Mouse (Mus musculus) midbrain, postnatal 0 days (tissue): ENCODE measurements around the gene Mipol1. TPM values are rescaled to one million over a fixed set of nuclear protein-coding genes. Genes with fewer than 3 reads are reported as not detected.

ENCODE experiments used
- ATAC-seq: fragments of 200-750 bp; cut with Nextera tagmentation; 2 replicates; pipeline ENCODE4 v1.8.0; 2017; ENCODE audit warnings: moderate number of reproducible peaks, mild to moderate bottlenecking, moderate TSS enrichment, moderate library complexity; ENCODE audit not compliant: low FRiP score
- DNase-seq: peaks from one replicate; pipeline ENCODE4 v3.0.0-alpha.2; 2015; ENCODE audit warnings: low spot score
- H3K27ac ChIP-seq: fragments of 300-500 bp; sonication (generic); 2 replicates; pipeline ENCODE4 v1.5.1; 2014; ENCODE audit warnings: low read depth, mild to moderate bottlenecking, low read length, mixed read lengths
- H3K27me3 ChIP-seq: fragments of 300-500 bp; sonication (generic); 2 replicates; pipeline ENCODE4 v1.6.1; 2014; ENCODE audit warnings: low read length, control low read depth, mixed read lengths; ENCODE audit not compliant: insufficient read depth
- H3K36me3 ChIP-seq: fragments of 300-500 bp; sonication (generic); 2 replicates; pipeline ENCODE4 v1.6.1; 2014; ENCODE audit warnings: low read length, control low read depth, mixed read lengths; ENCODE audit not compliant: insufficient read depth
- H3K4me1 ChIP-seq: fragments of 300-500 bp; sonication (generic); 2 replicates; pipeline ENCODE4 v1.6.1; 2014; ENCODE audit warnings: mild to moderate bottlenecking, control low read depth, antibody characterized with exemption, low read length, mixed read lengths; ENCODE audit not compliant: insufficient read depth
- H3K4me2 ChIP-seq: fragments of 300-500 bp; sonication (generic); 2 replicates; pipeline ENCODE4 v1.6.1; 2014; ENCODE audit warnings: low read depth, mild to moderate bottlenecking, low read length, mixed read lengths; ENCODE audit not compliant: poor library complexity, severe bottlenecking
- H3K4me3 ChIP-seq: fragments of 300-500 bp; sonication (generic); 2 replicates; pipeline ENCODE4 v1.5.1; 2014; ENCODE audit warnings: low read depth, mild to moderate bottlenecking, low read length, moderate library complexity
- H3K9ac ChIP-seq: fragments of 300-500 bp; sonication (generic); replicated peaks from 2 replicates; pipeline ENCODE4 v1.6.1; 2014; ENCODE audit warnings: mild to moderate bottlenecking, low read length, moderate library complexity, mixed read lengths; ENCODE audit not compliant: poor library complexity, severe bottlenecking
- H3K9me3 ChIP-seq: fragments of 300-500 bp; sonication (generic); 2 replicates; pipeline ENCODE4 v1.6.1; 2016; ENCODE audit warnings: low read length, control low read depth
- CTCF ChIP-seq: IDR thresholded peaks from 2 replicates; pipeline ENCODE4 v1.5.1; 2016; ENCODE audit warnings: antibody characterized with exemption, mild to moderate bottlenecking
- WGBS: fragments of 180-500 bp; shearing (Covaris S2); extraction: QIAGEN DNeasy Blood & Tissue Kit; methylation state at CpG from one replicate; pipeline ENCODE4 v1.1.7; 2014; 5-methylcytosine and 5-hydroxymethylcytosine counted together
- polyA plus RNA-seq: library from polyadenylated mRNA; unstranded; fragments of >200 nt; fragmentation: Nextera tagmentation; extraction: Ambion mirVana; gene quantifications from 2 replicates; pipeline ENCODE4 v1.2.1, GENCODE M21; 2015
- total RNA-seq: library from RNA; depleted of rRNA; stranded (reverse); fragments of >200 nt; gene quantifications from 2 replicates; pipeline ENCODE4 v1.2.3, GENCODE M21; 2014

Gene Mipol1
- total and polyA plus RNA-seq, 2 experiments from 2014 or later = 1.9 to 4.1 TPM

- H3K36me3 ChIP-seq = no peaks in the 10 kb centered on the region
- peak; percentile 6 for DNase-seq
- no peak for ATAC-seq
- H3K4me2 ChIP-seq = no peak overlapping the region
- no peak for TF ChIP-seq CTCF
- H3K9me3 ChIP-seq = no peaks in the 10 kb centered on the region
- H3K4me3 ChIP-seq = no peak overlapping the region
- WGBS = 18% methylated on average over 4 of the region's 4 CpGs
- H3K27me3 ChIP-seq = no peaks in the 10 kb centered on the region
- H3K4me1 ChIP-seq = no peaks in the 10 kb centered on the region
- no peak overlapping the region for H3K27ac ChIP-seq
- no peak overlapping the region for H3K9ac ChIP-seq
Measured at GRCm38 (mm10) chr12:57399547-57399946, 169.3 kb downstream of the Mipol1 start.

GRCm38 (mm10) chr12:57400186-57400585, 170.0 kb downstream of the Mipol1 start:
- no peak overlapping the region for H3K4me3 ChIP-seq
- H3K9me3 ChIP-seq = no peaks in the 10 kb centered on the region
- no peak for TF ChIP-seq CTCF
- no peak overlapping the region for H3K4me2 ChIP-seq
- ATAC-seq = no peak
- no peaks in the 10 kb centered on the region for H3K36me3 ChIP-seq
- H3K27me3 ChIP-seq = no peaks in the 10 kb centered on the region
- no peak overlapping the region for H3K9ac ChIP-seq
- no peak overlapping the region for H3K27ac ChIP-seq
- no peak for DNase-seq
- 19% methylated on average over 4 of the region's 4 CpGs for WGBS
- no peaks in the 10 kb centered on the region for H3K4me1 ChIP-seq

- TF ChIP-seq CTCF = no peak
- no peaks in the 10 kb centered on the region for H3K27me3 ChIP-seq
- no peak overlapping the region for H3K27ac ChIP-seq
- DNase-seq = peak; percentile 17
- H3K4me1 ChIP-seq = no peaks in the 10 kb centered on the region
- ATAC-seq = no peak
- WGBS = 29% methylated on average over 7 of the region's 7 CpGs
- H3K4me3 ChIP-seq = no peak overlapping the region
- no peak overlapping the region for H3K4me2 ChIP-seq
- H3K9me3 ChIP-seq = no peaks in the 10 kb centered on the region
- no peaks in the 10 kb centered on the region for H3K36me3 ChIP-seq
- no peak overlapping the region for H3K9ac ChIP-seq
Measured at GRCm38 (mm10) chr12:57401126-57401525, 170.9 kb downstream of the Mipol1 start.

- no peak overlapping the region for H3K27ac ChIP-seq
- no peak for ATAC-seq
- no peak overlapping the region for H3K4me3 ChIP-seq
- no peaks in the 10 kb centered on the region for H3K4me1 ChIP-seq
- no peaks in the 10 kb centered on the region for H3K9me3 ChIP-seq
- DNase-seq = no peak
- no peaks in the 10 kb centered on the region for H3K27me3 ChIP-seq
- no peak for TF ChIP-seq CTCF
- no peak overlapping the region for H3K4me2 ChIP-seq
- 77% methylated on average over 6 of the region's 6 CpGs for WGBS
- H3K36me3 ChIP-seq = no peaks in the 10 kb centered on the region
- no peak overlapping the region for H3K9ac ChIP-seq
Measured at GRCm38 (mm10) chr12:57402360-57402759, 172.1 kb downstream of the Mipol1 start.

- no peak for ATAC-seq
- Histone ChIP-seq H3K4me1 (no peaks in the 10 kb centered on the region), H3K4me2 (no peak overlapping the region), H3K27ac (no peak overlapping the region), H3K9me3 (no peaks in the 10 kb centered on the region), H3K27me3 (no peaks in the 10 kb centered on the region), H3K9ac (no peak overlapping the region), H3K36me3 (no peaks in the 10 kb centered on the region), H3K4me3 (no peak overlapping the region)
- no peak for TF ChIP-seq CTCF
- DNase-seq = no peak
Measured at GRCm38 (mm10) chr12:57409976-57410375, 179.7 kb downstream of the Mipol1 start.

- no peak for TF ChIP-seq CTCF
- WGBS = 87% methylated on average over 3 of the region's 3 CpGs
- no peaks in the 10 kb centered on the region for H3K9me3 ChIP-seq
- H3K27ac ChIP-seq = no peak overlapping the region
- DNase-seq (no peak), ATAC-seq (no peak)
- no peak overlapping the region for H3K9ac ChIP-seq
- H3K36me3 ChIP-seq = no peaks in the 10 kb centered on the region
- no peak overlapping the region for H3K4me2 ChIP-seq
- H3K4me3 ChIP-seq = no peak overlapping the region
- H3K4me1 ChIP-seq = no peaks in the 10 kb centered on the region
- no peaks in the 10 kb centered on the region for H3K27me3 ChIP-seq
Measured at GRCm38 (mm10) chr12:57413833-57414232, 183.6 kb downstream of the Mipol1 start.
